Mouse (Mus musculus): Measurements from ENCODE around the gene Gm8068.
"Not testable (repeated sequence)": the region's sequence is repeated elsewhere in the genome, so short reads cannot be mapped to it uniquely, and the experiment has no call there.

GRCm38 (mm10) chr14:41717180-41717579, 15.5 kb upstream of the Gm8068 start:
- TF ChIP-seq CTCF, POLR2A (IDR thresholded peaks at IDR 0.05; ENCODE audit: insufficient read depth, low read depth, low read length): not testable (repeated sequence)

Measured in olfactory bulb, adult 2 months (tissue).